Mouse (Mus musculus) heart, adult 2 months (tissue): ENCODE data around the gene Tapbp. TPM values are rescaled to one million over a fixed set of nuclear protein-coding genes. Genes with fewer than 3 reads are reported as not detected.
A peak's percentile ranks its signal among the peaks of the same experiment; 100 is the strongest.

Experiments
- DNase-seq, 2 experiments: peaks; one replicate each; pipeline ENCODE4 v3.0.0; 2021
- H3K27ac ChIP-seq: fragments of 200-600 bp; 2 replicates; pipeline ENCODE4 v1.8.1; 2022
- H3K27me3 ChIP-seq: fragments of 200-500 bp; 2 replicates; pipeline ENCODE4 v1.6.1; 2012; ENCODE audit warnings: mild to moderate bottlenecking, low read length, inconsistent platforms, mixed read lengths; ENCODE audit not compliant: control insufficient read depth, insufficient read depth
- H3K36me3 ChIP-seq: fragments of 200-500 bp; 2 replicates; pipeline ENCODE4 v1.6.1; 2012; ENCODE audit warnings: low read length, inconsistent platforms; ENCODE audit not compliant: control insufficient read depth, insufficient read depth
- H3K4me1 ChIP-seq: fragments of 200-500 bp; 2 replicates; pipeline ENCODE4 v1.6.1; 2011; ENCODE audit warnings: low read length; ENCODE audit not compliant: control insufficient read depth, insufficient read depth
- H3K4me3 ChIP-seq: fragments of 200-600 bp; 2 replicates; pipeline ENCODE4 v1.8.1; 2022
- H3K79me2 ChIP-seq: fragments of 200-500 bp; replicated peaks from 2 replicates; pipeline ENCODE4 v1.6.1; 2012; ENCODE audit warnings: mild to moderate bottlenecking, inconsistent platforms, low read length, moderate library complexity, mixed read lengths; ENCODE audit not compliant: control insufficient read depth, insufficient read depth
- H3K9ac ChIP-seq: fragments of 200-500 bp; 2 replicates; pipeline ENCODE4 v1.6.1; 2012; ENCODE audit warnings: low read depth, mild to moderate bottlenecking, control low read depth, inconsistent platforms, low read length, mixed read lengths
- CTCF ChIP-seq: fragments of 200-600 bp; IDR thresholded peaks from 2 replicates; pipeline ENCODE4 v1.8.1; 2022; ENCODE audit warnings: antibody characterized with exemption, mild to moderate bottlenecking, moderate library complexity
- EP300 ChIP-seq: fragments of 200-500 bp; IDR thresholded peaks from 2 replicates; pipeline ENCODE4 v1.6.1; 2011; ENCODE audit warnings: low read depth, low read length, control low read depth; ENCODE audit not compliant: insufficient read depth
- POLR2A ChIP-seq: fragments of 200-500 bp; IDR thresholded peaks from 2 replicates; pipeline ENCODE4 v1.6.1; 2011; ENCODE audit warnings: mild to moderate bottlenecking, low read depth, low read length, control low read depth; ENCODE audit not compliant: insufficient read depth
- WGBS: fragments of 180-500 bp; shearing (Covaris S2); methylation state at CpG from one replicate; pipeline ENCODE4 v1.1.7; 2018; 5-methylcytosine and 5-hydroxymethylcytosine counted together
- intact Hi-C: fragments of 180-260 bp; cut with DNase I; formaldehyde crosslinking; loops from one replicate; pipeline ENCODE4 v1.15.1; 2025
- polyA plus RNA-seq: library from polyadenylated mRNA; depleted of rRNA; stranded (reverse); fragments of >200 nt; gene quantifications from 2 replicates; pipeline ENCODE4 v1.2.3, GENCODE M21; 2012
- total RNA-seq, 2 experiments: library from RNA; stranded (reverse); gene quantifications; 2 replicates each; pipeline ENCODE4 v1.2.3; 2021

The Tapbp gene
- total and polyA plus RNA-seq, 3 experiments, result 75.7 to 124 (median 98.9) TPM

DNA sequence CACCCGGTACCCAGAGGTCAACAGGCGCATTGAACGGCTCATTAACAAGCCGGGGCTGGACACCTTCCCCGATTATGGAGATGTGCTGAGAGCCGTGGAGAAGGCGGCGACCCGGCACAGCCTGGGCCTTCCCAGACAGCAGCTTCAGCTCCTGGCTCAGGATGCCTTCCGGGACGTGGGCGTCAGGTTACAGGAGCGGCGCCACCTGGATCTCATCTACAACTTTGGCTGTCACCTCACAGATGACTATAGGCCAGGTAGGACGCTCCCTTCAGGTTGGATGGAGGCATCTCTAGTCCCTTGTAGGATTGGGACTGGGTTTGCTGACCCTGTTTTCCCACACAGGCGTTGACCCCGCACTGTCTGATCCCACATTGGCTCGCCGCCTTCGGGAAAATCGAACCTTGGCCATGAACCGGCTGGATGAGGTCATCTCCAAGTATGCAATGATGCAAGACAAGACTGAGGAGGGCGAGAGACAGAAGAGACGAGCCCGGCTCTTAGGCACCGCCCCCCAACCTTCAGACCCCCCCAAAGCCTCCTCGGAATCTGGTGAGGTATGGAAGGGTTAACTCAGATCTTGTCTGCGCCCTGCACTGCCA, 3.8 kb upstream of the Tapbp start:
- H3K36me3 ChIP-seq, result peaks cover 3% of the 10 kb centered on the region; the same call in 1 of the 2 replicates
- H3K4me3 ChIP-seq, result no peak overlapping the region
- DNase-seq, result peak in 1 of 2 experiments; percentile 19
- peaks cover 4% of the 10 kb centered on the region for H3K4me1 ChIP-seq
- TF ChIP-seq EP300 (no peak), POLR2A (no peak), CTCF (no peak)
- H3K79me2 ChIP-seq, result no peaks in the 10 kb centered on the region
- H3K27me3 ChIP-seq, result no peaks in the 10 kb centered on the region
- 88% methylated on average over 28 of the region's 28 CpGs for WGBS
- intact Hi-C loops, result no loop called here
- H3K27ac ChIP-seq, result no peak overlapping the region
- no peak overlapping the region for H3K9ac ChIP-seq

GRCm38 (mm10) chr17:33913264-33913663, 2.4 kb upstream of the Tapbp start:
- no peak for DNase-seq
- H3K4me1 ChIP-seq, result peaks cover 3% of the 10 kb centered on the region
- TF ChIP-seq CTCF (no peak), EP300 (no peak), POLR2A (no peak)
- H3K27me3 ChIP-seq, result no peaks in the 10 kb centered on the region
- H3K9ac ChIP-seq, result no peak overlapping the region
- no peak overlapping the region for H3K27ac ChIP-seq
- peaks cover 3% of the 10 kb centered on the region; the same call in 1 of the 2 replicates for H3K36me3 ChIP-seq
- intact Hi-C loops, result no loop called here
- WGBS, result 79% methylated on average over 10 of the region's 10 CpGs
- no peak overlapping the region for H3K4me3 ChIP-seq
- H3K79me2 ChIP-seq, result no peaks in the 10 kb centered on the region

DNA sequence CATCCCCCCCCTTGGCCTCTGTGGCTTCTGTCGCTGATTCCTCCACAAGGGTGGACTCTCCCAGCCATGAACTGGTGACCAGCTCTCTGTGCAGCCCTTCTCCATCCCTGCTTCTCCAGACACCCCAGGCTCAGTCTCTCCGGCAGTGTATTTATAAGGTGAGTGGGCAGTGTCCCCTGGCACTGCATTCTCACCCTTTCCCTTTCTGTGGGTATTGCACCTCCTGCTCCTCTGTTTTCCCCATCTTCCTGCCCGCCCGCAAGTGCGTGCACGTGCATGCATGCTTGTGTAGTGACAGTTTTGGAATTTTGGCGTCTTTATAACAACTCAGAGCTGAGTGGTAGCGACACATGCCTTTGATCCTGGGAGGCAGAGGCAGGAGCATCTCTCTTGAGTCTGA, 1.8 kb upstream of the Tapbp start:
- H3K27ac ChIP-seq, result no peak overlapping the region
- intact Hi-C loops, result no loop called here
- no peak for DNase-seq
- no peak overlapping the region for H3K9ac ChIP-seq
- TF ChIP-seq EP300 (no peak), POLR2A (no peak), CTCF (no peak)
- H3K79me2 ChIP-seq, result no peaks in the 10 kb centered on the region
- no peak overlapping the region for H3K4me3 ChIP-seq
- peaks cover 5% of the 10 kb centered on the region for H3K4me1 ChIP-seq
- H3K27me3 ChIP-seq, result no peaks in the 10 kb centered on the region
- H3K36me3 ChIP-seq, result peaks cover 3% of the 10 kb centered on the region; the same call in 1 of the 2 replicates
- 88% methylated on average over 8 of the region's 8 CpGs for WGBS

- H3K9ac ChIP-seq, result no peak overlapping the region
- 69% methylated on average over 13 of the region's 13 CpGs for WGBS
- no peak overlapping the region; the same call in 1 of the 2 replicates for H3K27ac ChIP-seq
Observed at GRCm38 (mm10) chr17:33914969-33915391, 719 bp upstream of the Tapbp start.

GRCm38 (mm10) chr17:33916294-33916693, 595 bp downstream of the Tapbp start:
- H3K27me3 ChIP-seq, result no peaks in the 10 kb centered on the region
- H3K36me3 ChIP-seq, result peaks cover 3% of the 10 kb centered on the region; the same call in 1 of the 2 replicates
- H3K4me1 ChIP-seq, result peaks cover 4% of the 10 kb centered on the region
- TF ChIP-seq POLR2A (no peak), CTCF (no peak), EP300 (no peak)
- DNase-seq, result no peak
- H3K4me3 ChIP-seq, result peak overlapping the region; percentile 59
- H3K27ac ChIP-seq, result peak overlapping the region; percentile 62
- under 1% methylated on average over 18 of the region's 20 CpGs for whole genome bisulfite sequencing
- intact Hi-C loops, result no loop called here
- H3K9ac ChIP-seq, result peak overlapping the region; percentile 33
- no peaks in the 10 kb centered on the region for H3K79me2 ChIP-seq

More at GRCm38 (mm10) chr17:33914969-33915391, 719 bp upstream of the Tapbp start:
- peaks cover 3% of the 10 kb centered on the region; the same call in 1 of the 2 replicates for H3K36me3 ChIP-seq
- H3K79me2 ChIP-seq, result no peaks in the 10 kb centered on the region
- no peak for DNase-seq
- no peaks in the 10 kb centered on the region for H3K27me3 ChIP-seq
- peaks cover 6% of the 10 kb centered on the region for H3K4me1 ChIP-seq
- no peak overlapping the region; the same call in 1 of the 2 replicates for H3K4me3 ChIP-seq
- intact Hi-C loops, result no loop called here
- TF ChIP-seq CTCF (peak; percentile 22), POLR2A (no peak)

DNA sequence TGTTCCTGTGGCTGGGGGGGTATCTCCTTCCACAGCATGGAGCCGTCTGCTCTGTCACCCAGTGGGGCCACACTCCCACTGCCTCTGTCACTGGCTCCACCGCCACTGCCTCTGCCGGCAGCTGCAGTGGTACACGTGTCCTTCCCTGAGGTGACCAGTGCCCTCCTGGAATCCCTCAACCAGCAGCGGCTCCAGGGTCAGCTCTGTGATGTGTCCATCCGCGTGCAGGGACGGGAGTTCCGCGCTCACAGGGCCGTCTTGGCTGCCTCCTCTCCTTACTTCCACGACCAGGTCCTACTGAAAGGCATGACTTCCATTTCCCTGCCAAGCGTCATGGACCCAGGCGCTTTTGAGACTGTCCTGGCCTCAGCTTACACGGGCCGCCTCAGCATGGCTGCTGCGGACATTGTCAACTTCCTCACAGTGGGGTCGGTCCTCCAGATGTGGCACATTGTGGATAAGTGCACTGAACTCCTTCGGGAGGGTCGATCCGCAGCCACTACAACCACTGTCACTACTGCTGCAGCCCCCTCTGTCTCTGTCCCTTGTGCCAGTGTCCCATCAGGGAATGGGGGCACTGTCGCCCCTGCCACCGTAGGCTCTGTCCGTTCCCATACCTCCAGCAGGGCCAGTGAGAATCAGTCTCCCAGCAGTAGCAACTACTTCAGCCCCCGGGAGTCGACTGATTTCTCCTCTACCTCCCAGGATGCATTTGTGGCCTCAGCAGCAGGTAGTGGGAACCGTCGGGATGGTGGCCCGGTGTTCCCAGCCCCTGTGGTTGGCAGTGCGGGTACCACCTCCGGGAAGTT, 1.4 kb downstream of the Tapbp start:
- Histone ChIP-seq H3K27me3 (no peaks in the 10 kb centered on the region), H3K27ac (peak overlapping the region; percentile 62; the same call in 1 of the 2 replicates), H3K36me3 (peaks cover 3% of the 10 kb centered on the region; the same call in 1 of the 2 replicates), H3K79me2 (no peaks in the 10 kb centered on the region), H3K4me3 (peak overlapping the region; percentile 59; the same call in 1 of the 2 replicates), H3K4me1 (peaks cover 4% of the 10 kb centered on the region), H3K9ac (no peak overlapping the region)
- DNase-seq, result no peak
- no peak for TF ChIP-seq CTCF
- no peak for TF ChIP-seq EP300
- TF ChIP-seq POLR2A, result no peak
- intact Hi-C loops, result no loop called here
- WGBS, result 70% methylated on average over 31 of the region's 31 CpGs
